Mouse (Mus musculus) regulatory T cell (primary cell): ENCODE results near the gene Smad1.

Source experiments
- in situ Hi-C: fragments of 300-600 bp; cut with MboI, MseI; formaldehyde crosslinking; loops from one replicate; pipeline ENCODE4 v1.15.1; 2025; ENCODE audit warnings: high pct_unique_total_duplicates

The Smad1 gene

GRCm38 (mm10) chr8:79360302-79360701 lies 39.0 kb downstream of the Smad1 start:
- in situ Hi-C loops = no loop called here

GRCm38 (mm10) chr8:79355721-79356434 lies 43.4 kb downstream of the Smad1 start:
- in situ Hi-C loops = no loop called here

DNA sequence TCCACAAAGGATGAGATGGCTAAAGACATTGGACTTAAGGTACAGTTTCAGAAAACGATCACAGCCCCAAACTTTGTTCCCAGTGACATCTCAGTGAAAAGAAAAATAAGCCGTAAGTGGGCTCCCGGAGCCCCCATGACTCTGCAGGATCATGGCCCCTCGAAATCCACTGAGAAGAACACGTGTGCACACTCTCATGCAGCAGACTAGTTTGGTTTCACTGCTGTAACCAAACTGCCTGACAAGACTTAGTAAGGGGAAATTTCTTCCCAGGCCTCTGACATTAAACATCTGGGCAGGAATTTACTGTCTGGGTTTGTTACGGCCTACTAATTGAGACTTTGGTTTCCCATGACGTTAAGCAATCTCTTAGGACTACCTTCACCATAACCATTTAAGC lies 45.3 kb downstream of the Smad1 start:
- in situ Hi-C loops = no loop called here

DNA sequence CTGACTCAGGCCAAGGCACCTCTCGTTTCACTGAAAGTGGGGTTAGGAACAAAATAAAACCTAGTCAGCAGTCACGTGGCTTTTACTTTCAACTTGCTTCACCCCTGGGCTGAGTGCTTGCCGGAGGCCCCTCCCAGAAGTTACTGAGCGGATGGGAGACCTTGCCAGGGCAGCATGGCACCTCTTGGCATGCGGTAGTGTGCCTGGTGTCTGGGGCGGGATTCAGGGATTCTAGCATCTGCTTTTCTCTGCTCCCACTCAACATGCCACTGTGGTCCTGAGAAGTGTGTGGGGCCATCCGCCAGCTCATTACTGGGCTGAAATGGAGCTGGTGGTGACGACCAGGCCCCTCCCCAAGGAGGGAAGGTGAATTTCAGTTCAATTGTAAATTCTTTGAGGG lies 47.4 kb downstream of the Smad1 start:
- in situ Hi-C loops = no loop called here

DNA sequence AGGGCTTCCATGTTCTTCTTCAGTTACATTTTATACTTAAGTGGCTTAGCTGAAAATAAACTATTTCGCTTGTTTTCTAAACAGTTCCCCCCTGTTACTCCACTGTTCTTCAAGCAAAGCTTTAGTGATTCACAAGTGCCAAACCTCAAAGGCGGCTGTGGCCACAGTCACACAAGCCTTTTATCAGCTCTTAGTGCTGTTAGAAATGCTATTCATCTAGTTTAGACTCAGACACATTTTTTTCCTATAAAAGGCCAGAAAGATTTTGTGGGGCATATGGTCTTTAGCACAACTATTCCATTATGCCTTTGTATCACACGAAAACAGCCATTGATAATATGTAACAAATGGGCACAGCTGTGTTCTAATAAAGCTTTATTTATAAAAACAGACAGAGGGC lies 48.5 kb downstream of the Smad1 start:
- in situ Hi-C loops = no loop called here

GRCm38 (mm10) chr8:79350094-79350593 lies 49.2 kb downstream of the Smad1 start:
- in situ Hi-C loops = no loop called here

GRCm38 (mm10) chr8:79346414-79346813 lies 52.9 kb downstream of the Smad1 start:
- in situ Hi-C loops = no loop called here

DNA sequence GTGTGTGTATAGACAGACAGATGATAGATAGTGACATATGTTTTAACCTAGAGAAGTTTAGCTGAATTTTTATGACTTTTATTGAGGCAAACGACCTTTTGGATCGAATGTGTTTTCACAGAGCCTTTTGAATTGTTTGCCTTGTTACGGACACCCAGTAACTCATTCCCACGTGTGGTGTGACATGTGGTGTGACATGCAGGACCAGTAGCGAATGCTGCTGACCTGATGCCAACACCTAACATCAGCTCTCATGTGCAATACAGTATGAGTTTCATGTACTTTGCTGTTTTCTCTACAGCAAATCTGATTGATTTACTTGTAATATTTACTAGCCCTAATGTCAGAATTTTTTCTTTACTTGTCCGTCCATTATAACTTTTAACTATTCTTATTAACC lies 53.5 kb downstream of the Smad1 start:
- in situ Hi-C loops = no loop called here

GRCm38 (mm10) chr8:79341236-79341635 lies 58.1 kb downstream of the Smad1 start:
- in situ Hi-C loops = no loop called here

DNA sequence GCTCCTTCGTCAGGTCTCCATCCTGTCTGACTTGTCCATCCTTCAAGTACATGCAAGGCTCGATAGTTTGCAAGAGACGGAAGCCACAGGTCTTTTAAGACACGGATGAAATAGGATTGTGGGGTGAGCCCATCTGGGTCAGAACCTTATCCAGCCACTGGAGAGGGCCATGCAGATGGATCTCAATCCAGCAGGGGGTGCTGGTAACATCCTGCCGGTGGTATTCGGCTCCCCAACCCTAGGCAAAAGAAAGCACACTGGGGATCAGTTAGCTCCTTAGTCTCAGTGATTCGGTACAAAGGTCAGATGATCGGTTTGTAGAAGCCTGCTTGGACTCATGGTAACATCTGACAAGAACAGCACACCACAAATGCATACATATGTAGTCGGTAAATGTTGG lies 59.8 kb downstream of the Smad1 start:
- in situ Hi-C loops = no loop called here

DNA sequence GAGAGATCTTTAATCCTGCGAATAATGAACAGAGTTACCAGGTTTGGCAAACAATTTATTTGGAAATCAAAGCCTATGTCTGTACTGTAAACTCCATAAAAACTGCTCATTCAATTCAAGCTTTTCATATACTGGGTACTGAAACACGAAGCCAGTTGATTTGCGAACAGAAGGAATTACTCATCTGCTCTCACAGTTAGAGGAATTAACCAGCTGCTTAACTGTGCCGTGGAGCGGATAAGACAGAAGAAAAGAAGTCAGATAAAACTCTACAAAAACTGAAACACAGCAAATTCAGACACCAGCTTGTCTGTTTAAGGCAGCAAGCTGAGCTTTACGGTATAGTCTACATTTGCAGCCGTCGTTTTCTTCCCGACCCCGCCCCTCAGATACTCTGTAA lies 60.7 kb downstream of the Smad1 start:
- in situ Hi-C loops = no loop called here

- in situ Hi-C loops = no loop called here
These were observed 67.0 kb downstream of the Smad1 start for GRCm38 (mm10) chr8:79332109-79332900.

DNA sequence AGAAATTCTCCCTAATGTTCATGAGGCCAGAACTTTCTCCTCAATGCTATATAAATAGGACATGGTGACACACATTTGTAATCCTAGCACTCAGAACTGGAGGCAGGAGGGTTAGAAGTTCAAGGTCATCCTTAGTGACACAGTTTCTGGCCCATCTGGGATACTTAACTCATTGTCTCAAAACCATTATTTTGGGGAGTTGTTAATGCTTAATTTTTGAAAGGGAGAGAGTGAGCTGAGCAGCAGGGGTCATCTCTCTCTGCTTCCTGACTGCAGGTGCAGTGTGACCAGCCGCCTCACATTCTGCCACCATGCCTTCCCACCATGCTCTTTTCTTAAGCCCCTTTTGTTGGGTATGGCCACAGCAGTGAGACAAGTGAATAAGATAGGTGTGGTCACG lies 67.7 kb downstream of the Smad1 start:
- in situ Hi-C loops = no loop called here

GRCm38 (mm10) chr8:79331017-79331416 lies 68.3 kb downstream of the Smad1 start:
- in situ Hi-C loops = no loop called here

DNA sequence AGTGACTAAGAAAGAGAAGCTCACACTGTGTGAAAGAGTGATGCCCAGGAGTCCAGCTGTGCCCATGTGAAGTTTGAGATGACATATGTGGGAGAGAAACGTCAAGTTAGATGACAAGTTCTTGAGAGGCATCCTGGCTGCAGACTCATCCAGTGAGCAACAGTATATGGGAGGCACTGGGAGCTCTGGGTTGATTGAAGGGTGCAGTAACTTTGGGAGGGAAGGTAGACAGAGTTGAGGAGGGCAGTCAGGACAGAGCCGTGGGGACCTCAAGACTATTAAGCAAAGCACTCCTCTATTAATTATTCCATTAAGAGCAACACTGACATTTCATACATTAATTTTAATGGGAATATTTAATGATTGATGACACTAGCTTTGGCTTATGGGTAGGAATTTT lies 69.6 kb downstream of the Smad1 start:
- in situ Hi-C loops = no loop called here

DNA sequence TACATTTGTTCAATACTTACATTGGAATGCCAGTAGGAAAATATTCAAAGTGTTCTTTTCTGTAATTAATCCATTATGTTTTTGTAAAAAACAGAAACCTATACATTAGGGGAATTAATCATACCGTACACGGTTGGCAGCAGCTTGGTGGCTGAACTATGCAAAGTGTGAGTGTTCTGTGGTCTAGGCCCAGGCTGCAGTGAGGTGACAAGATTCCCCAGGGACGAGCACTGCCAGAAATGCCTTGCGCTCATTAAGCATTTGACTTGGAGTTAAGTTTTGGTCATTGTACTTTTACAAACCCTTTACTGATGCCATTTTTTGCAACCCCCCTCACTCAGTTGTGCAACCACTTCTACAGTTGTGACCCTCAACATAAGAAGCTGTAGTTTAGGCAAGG lies 70.1 kb downstream of the Smad1 start:
- in situ Hi-C loops = no loop called here

GRCm38 (mm10) chr8:79325510-79325909 lies 73.8 kb downstream of the Smad1 start:
- in situ Hi-C loops = no loop called here

DNA sequence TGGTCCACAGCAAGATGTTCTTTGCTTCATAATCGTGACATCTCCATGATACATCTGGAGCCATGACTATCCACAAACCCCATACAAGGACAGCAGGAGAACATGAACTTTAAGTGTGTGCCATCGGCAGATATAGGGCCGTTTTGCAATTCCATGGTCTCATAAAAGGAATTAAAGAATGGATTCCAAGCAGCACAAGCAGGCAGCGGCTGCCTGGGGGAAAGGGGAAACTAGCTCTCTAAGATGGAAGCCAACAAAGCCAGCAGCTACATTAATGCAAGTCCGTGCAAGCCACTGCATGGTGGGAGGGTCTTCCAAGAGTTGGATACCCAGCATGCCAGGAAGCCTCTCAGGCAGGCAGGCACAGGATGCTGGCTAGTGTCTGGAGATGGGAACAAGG lies 74.4 kb downstream of the Smad1 start:
- in situ Hi-C loops = no loop called here

DNA sequence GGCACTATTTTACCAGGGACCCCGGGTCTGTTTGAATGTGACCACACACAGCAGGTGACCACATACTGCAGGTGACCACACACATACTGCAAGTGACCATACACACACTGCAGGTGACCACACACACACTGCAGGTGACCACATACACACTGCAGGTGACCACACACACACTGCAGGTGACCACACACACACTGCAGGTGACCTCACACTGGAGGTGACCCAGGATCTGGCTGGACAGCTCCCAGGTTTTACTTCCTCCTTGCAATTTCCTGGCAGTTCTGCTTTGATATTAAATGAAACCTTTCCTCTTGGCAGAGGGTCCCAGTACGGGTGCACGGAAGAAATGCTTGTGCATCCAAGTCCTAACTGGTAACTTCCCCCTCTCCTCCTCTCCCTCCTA lies 75.3 kb downstream of the Smad1 start:
- in situ Hi-C loops = no loop called here

GRCm38 (mm10) chr8:79323121-79323520 lies 76.2 kb downstream of the Smad1 start:
- in situ Hi-C loops = no loop called here

DNA sequence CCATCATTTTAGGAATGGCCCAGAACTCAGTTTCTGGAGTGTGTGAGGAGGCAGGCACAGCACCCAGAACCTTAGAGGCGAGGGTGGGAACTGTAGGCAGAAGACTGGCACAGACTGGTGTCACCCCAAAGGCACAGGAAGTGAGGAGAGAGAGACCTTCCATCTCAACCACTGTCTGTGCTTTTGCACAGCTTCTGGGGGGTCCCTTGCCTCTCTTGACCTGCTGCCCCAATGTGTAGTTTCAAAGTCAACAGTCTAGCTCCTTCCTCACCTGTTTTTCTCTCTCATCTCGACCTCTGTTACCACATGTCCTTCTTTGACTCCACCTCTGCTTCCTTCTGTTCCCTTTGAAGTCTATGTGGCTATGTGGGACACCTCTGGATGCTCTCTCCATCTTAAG lies 88.5 kb downstream of the Smad1 start:
- in situ Hi-C loops = no loop called here

DNA sequence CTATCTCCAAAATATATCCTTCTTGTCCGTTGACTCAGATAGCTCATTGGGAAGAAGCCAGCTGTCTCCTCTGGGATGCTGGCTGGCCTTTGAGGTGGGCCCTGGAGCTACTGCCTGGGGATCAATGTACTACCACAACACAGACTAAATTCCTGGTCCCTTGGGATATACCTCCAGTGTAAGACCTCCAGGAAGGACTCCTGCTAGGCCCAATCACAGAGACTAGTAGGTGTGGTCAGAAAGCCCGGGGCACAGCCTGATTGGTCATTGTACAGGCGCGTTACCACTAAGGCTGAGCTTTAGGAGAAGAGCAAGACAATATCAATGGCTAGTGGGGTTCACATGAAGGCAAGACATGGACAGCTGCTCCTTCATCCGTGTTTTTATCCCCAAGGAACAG lies 93.4 kb downstream of the Smad1 start:
- in situ Hi-C loops = no loop called here

- in situ Hi-C loops = no loop called here
These were observed 97.8 kb downstream of the Smad1 start for GRCm38 (mm10) chr8:79301548-79301947.
